8 mouse cellular contexts compared by ENCODE assay signal in the genomic region with DNA sequence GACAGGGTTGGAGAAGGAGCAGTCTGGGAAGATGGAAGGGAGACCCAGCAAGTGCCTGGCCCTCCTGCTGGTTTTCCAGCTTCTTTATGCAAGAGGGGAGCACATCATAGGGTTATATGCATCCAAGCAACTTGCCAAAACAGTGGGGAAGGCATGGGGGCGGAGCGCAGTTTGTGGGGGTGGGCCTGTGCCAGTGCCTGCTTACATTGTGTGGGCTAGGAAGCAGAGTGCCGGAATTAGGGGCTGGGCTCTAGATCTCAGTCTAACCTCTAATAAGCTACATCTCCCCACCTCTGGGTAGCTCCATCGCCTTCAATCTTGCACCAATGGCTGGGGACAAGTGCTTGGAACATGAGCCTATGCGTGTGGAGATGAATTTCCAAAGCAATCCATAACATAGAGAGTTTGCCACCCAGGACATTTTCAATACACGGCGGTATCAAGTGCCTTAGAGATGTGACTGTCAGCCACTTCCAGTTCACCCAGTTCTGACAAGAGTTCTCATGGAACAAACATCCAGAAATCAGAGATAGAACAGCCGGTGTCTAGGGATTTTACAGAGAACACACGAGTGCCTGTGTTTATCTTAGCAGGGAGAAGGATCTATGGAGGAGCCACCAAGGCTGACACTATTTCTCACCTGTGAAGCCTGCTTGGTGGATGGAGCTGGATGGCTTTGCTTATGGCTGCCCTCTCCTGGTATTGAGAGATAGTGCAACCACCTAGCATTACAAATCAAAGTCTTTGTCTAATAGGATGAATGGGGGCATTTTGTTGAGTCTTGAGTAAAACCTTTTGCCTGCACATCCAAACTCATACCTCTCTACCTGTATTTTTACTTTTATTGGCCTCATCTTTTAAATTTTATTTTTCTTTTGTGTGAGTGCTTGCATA. TPM values are rescaled to one million over a fixed set of nuclear protein-coding genes. Genes with fewer than 3 reads are reported as not detected.
DNase-seq lines count a peak whose midpoint lies in the region; ATAC-seq and TF ChIP-seq lines count a peak whose summit lies in the region.

No protein-coding gene starts in this region.

- no peak overlapping the region for H3K4me2 ChIP-seq in intestine, embryonic 14.5 days (ENCODE audit: low read length)

- H3K4me3 ChIP-seq in liver, adult 2 months (ENCODE audit: insufficient read depth, low read depth, low read length): no peak overlapping the region
- H3K4me3 ChIP-seq in intestine, embryonic 14.5 days (ENCODE audit: low read depth, low read length): no peak overlapping the region
- no peak overlapping the region for H3K4me3 ChIP-seq in lung, adult 2 months (replicated peaks; ENCODE audit: extremely low read depth, low read depth, low read length)

- DNase-seq in liver, adult 2 months (ENCODE audit: extremely low read depth, low read depth, low spot score): peak; percentile 68
- DNase-seq in liver: no peak
- peak; percentile 31 for DNase-seq in brain, embryonic 14.5 days (ENCODE audit: low read depth)
- peak; percentile 72 for DNase-seq in intestine, embryonic 14.5 days (ENCODE audit: low spot score)
- no peak for DNase-seq in urinary bladder, postnatal 4 days (ENCODE audit: low spot score in 2 of 2)
- DNase-seq in B cell, adult 2 months: no peak
- DNase-seq in lung, adult 2 months: no peak

- H3K4me1 ChIP-seq in liver, adult 2 months (ENCODE audit: control insufficient read depth, insufficient read depth, low read length): no peaks in the 10 kb centered on the region
- no peaks in the 10 kb centered on the region for H3K4me1 ChIP-seq in intestine, embryonic 14.5 days (replicated peaks; ENCODE audit: control insufficient read depth, insufficient read depth, low read length)
- H3K4me1 ChIP-seq in lung, adult 2 months (ENCODE audit: control insufficient read depth, insufficient read depth, low read length): no peaks in the 10 kb centered on the region

- 67% methylated on average over 9 of the region's 9 CpGs for WGBS in liver, adult 2 months
- 63% methylated on average over 9 of the region's 9 CpGs for WGBS in intestine, embryonic 14.5 days
- WGBS in lung, adult 2 months: 65% methylated on average over 9 of the region's 9 CpGs

- ATAC-seq in intestine, embryonic 14.5 days (replicated peaks; ENCODE audit: low FRiP score, low TSS enrichment, low read depth): peak; percentile 26; the same call in 1 of the 2 replicates
- peak; percentile 2; the same call in 1 of the 2 replicates for ATAC-seq in neutrophil, adult 5-6 weeks (ENCODE audit: extremely low read depth, insufficient number of reproducible peaks, low FRiP score, poor library complexity, severe bottlenecking)

- no peak for TF ChIP-seq POLR2A in liver, adult 2 months (IDR thresholded peaks at IDR 0.05; ENCODE audit: extremely low read depth, insufficient read depth, low read length)
- TF ChIP-seq POLR2A in brain, embryonic 14.5 days (IDR thresholded peaks at IDR 0.05; ENCODE audit: borderline replicate concordance, extremely low read depth, insufficient read depth, insufficient read length, poor library complexity, severe bottlenecking): no peak
- TF ChIP-seq POLR2A in lung, adult 2 months (IDR thresholded peaks at IDR 0.05; ENCODE audit: borderline replicate concordance, extremely low read depth, low read depth, low read length): no peak

- no peaks in the 10 kb centered on the region for H3K79me2 ChIP-seq in liver, adult 2 months (ENCODE audit: control insufficient read depth, insufficient read depth, low read length)

- H3K27me3 ChIP-seq in liver, adult 2 months (ENCODE audit: control insufficient read depth, insufficient read depth, low read length): no peaks in the 10 kb centered on the region
- H3K27me3 ChIP-seq in intestine, embryonic 14.5 days (replicated peaks; ENCODE audit: control insufficient read depth, insufficient read depth, low read length): no peaks in the 10 kb centered on the region

- no peak for TF ChIP-seq CTCF in liver, adult 2 months (IDR thresholded peaks at IDR 0.05; ENCODE audit: low read depth, low read length)
- TF ChIP-seq CTCF in brain, embryonic 14.5 days (IDR thresholded peaks at IDR 0.05; ENCODE audit: borderline replicate concordance, extremely low read depth, insufficient read depth, insufficient read length): peak; percentile 53; the same call in 1 of the 2 replicates
- no peak for TF ChIP-seq CTCF in lung, adult 2 months (IDR thresholded peaks at IDR 0.05; ENCODE audit: insufficient read depth, low read length)

- H3K27ac ChIP-seq in liver, adult 2 months (replicated peaks; ENCODE audit: insufficient read depth, low read depth, low read length): no peak overlapping the region
- no peak overlapping the region for H3K27ac ChIP-seq in intestine, embryonic 14.5 days (ENCODE audit: low read depth)

- no peak overlapping the region for H3K9ac ChIP-seq in liver, adult 2 months (ENCODE audit: low read depth, low read length)
- no peak overlapping the region for H3K9ac ChIP-seq in intestine, embryonic 14.5 days (ENCODE audit: low read length)

- H3K9me3 ChIP-seq in intestine, embryonic 14.5 days (ENCODE audit: control insufficient read depth, low read length): peaks cover 51% of the 10 kb centered on the region

- no peaks in the 10 kb centered on the region for H3K36me3 ChIP-seq in liver, adult 2 months (ENCODE audit: control insufficient read depth, insufficient read depth, low read length)
- H3K36me3 ChIP-seq in intestine, embryonic 14.5 days (ENCODE audit: control insufficient read depth, insufficient read depth, low read length): no peaks in the 10 kb centered on the region

RNA-seq across cellular contexts. Expression of gene Trpm8, which starts 23.9 kb away (rescaled TPM):
- under 0.01 TPM in 2 replicates for total RNA-seq in liver, adult 2 months (2014; rRNA removed)
- 0.01 and 0.02 TPM in 2 replicates for polyA plus RNA-seq in liver, adult 2 months (2012; rRNA removed)
- polyA plus RNA-seq in brain, embryonic 14.5 days (2012; rRNA removed): 0.10 TPM in 2 replicates
- not detected in 2 replicates for polyA plus RNA-seq in intestine, embryonic 14.5 days (2014; fragmentation: Nextera tagmentation; extraction: Ambion mirVana)
- not detected in 2 replicates for total RNA-seq in neutrophil, adult 5-6 weeks (2017)
- not detected in 2 replicates for polyA plus RNA-seq in lung, adult 2 months (2012; rRNA removed)

RNA-seq across cellular contexts. Expression of gene Hjurp, which starts 23.9 kb away (rescaled TPM):
- total RNA-seq in liver, adult 2 months (2014; rRNA removed): 78.7 and 90.1 TPM in 2 replicates
- 31.4 and 32.8 TPM in 2 replicates for polyA plus RNA-seq in liver, adult 2 months (2012; rRNA removed)
- 140 and 179 TPM in 2 replicates for polyA plus RNA-seq in brain, embryonic 14.5 days (2012; rRNA removed)
- polyA plus RNA-seq in intestine, embryonic 14.5 days (2014; fragmentation: Nextera tagmentation; extraction: Ambion mirVana): 182 and 203 TPM in 2 replicates
- 72.4 and 80.5 TPM in 2 replicates for total RNA-seq in neutrophil, adult 5-6 weeks (2017)
- polyA plus RNA-seq in lung, adult 2 months (2012; rRNA removed): 29.4 and 32.1 TPM in 2 replicates

Comparison
In these comparisons a context has a peak if more than half of its experiments do, and no peak if none do; other contexts are left out.
1. DNase-seq: peak in liver, adult 2 months (single experiment), brain, embryonic 14.5 days (single experiment) and intestine, embryonic 14.5 days (single experiment); none in liver (single experiment), urinary bladder, postnatal 4 days (0 of 2), B cell, adult 2 months (0 of 2) and lung, adult 2 months (single experiment).